Mouse (Mus musculus): ENCODE data around the gene Osbpl3.

Gene Osbpl3

GRCm38 (mm10) chr6:50455829-50456469 is at the start of gene Osbpl3:
TSS of gene Osbpl3 (minus strand) at chr6:50456201.
- peak; percentile 88 to 92 for DNase-seq (ENCODE audit: low spot score in 2 of 2)

- no peak for DNase-seq (ENCODE audit: low spot score in 2 of 2)
These were observed 49.5 kb upstream of the Osbpl3 start for GRCm38 (mm10) chr6:50505531-50505930.

DNA sequence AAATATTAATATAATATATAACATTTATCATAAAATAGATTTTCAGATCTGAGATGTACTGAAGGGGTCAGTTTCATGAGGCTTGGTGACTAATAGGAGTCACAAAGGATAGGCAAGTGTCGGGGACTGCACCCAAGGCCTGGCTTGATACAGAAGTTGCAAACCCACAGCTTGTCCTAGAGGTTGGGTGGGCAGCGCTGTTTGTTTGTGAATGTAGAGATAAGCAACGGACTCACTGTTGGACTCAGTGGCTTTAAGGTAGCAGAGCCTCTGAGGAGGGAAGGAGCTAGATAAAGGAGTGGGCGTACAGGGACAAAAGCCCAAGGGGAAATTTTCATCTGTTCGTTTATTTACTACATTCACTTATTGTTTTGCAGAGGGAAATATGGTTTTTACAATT is 48.7 kb upstream of the Osbpl3 start:
- DNase-seq (ENCODE audit: low spot score in 2 of 2) = no peak

- DNase-seq (ENCODE audit: low spot score in 2 of 2) = no peak
These were observed 47.8 kb upstream of the Osbpl3 start for GRCm38 (mm10) chr6:50503779-50504178.

DNA sequence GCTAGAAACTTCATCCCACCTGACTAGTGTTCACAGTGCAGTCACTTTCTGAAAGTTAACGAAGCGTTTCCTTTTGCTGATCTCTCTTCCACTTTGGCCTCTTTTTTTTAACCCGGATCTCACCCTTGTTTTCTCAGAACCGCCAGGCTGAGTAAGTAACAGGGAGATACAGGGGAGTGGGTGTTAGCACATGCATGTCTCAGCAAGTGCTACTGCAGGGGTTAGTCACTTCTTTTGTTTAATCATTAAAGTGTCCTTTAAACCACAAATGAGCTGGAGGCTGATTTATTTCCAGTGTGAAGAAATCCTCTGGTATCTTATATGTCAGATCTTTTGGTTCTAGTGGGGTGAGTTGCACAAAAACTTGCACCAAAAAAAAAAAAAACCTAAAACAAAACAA is 47.0 kb upstream of the Osbpl3 start:
- DNase-seq (ENCODE audit: low spot score in 2 of 2) = no peak

GRCm38 (mm10) chr6:50498346-50498745 is 42.3 kb upstream of the Osbpl3 start:
- no peak for DNase-seq (ENCODE audit: low spot score in 2 of 2)

- DNase-seq (ENCODE audit: low spot score in 2 of 2) = no peak
These were observed 34.5 kb upstream of the Osbpl3 start for GRCm38 (mm10) chr6:50490519-50490918.

DNA sequence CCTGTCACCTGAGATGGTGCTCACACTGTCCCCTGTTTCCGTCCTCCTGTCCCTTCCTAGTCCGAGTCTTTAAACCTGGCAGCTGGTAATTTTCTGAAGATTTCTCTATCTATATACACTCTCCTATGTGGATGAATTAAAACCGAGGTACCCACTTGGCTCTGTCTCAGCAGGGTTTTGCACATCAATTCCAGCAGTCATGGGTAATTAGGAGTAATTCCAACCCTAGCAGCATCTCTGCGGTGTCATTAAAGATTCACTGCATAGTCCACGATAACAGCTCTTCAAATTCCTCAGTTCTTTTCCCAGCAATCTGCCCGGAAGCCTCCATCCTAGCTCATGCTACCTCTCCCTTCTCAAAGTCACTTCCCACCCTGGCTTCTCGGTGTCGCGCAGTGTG is 33.4 kb upstream of the Osbpl3 start:
- DNase-seq (ENCODE audit: low spot score in 2 of 2) = no peak

- DNase-seq (ENCODE audit: low spot score in 2 of 2) = no peak
These were observed 30.3 kb upstream of the Osbpl3 start for GRCm38 (mm10) chr6:50486035-50486902.

GRCm38 (mm10) chr6:50483426-50483825 is 27.4 kb upstream of the Osbpl3 start:
- DNase-seq (ENCODE audit: low spot score in 2 of 2) = no peak

GRCm38 (mm10) chr6:50481460-50481859 is 25.5 kb upstream of the Osbpl3 start:
- DNase-seq (ENCODE audit: low spot score in 2 of 2) = no peak

- no peak for DNase-seq (ENCODE audit: low spot score in 2 of 2)
These were observed 10.4 kb upstream of the Osbpl3 start for GRCm38 (mm10) chr6:50466451-50466850.

- DNase-seq (ENCODE audit: low spot score in 2 of 2) = no peak
These were observed 8.9 kb upstream of the Osbpl3 start for GRCm38 (mm10) chr6:50464690-50465485.

- no peak for DNase-seq (ENCODE audit: low spot score in 2 of 2)
These were observed 6.0 kb upstream of the Osbpl3 start for GRCm38 (mm10) chr6:50462026-50462425.

GRCm38 (mm10) chr6:50461585-50461984 is 5.6 kb upstream of the Osbpl3 start:
- no peak for DNase-seq (ENCODE audit: low spot score in 2 of 2)

DNA sequence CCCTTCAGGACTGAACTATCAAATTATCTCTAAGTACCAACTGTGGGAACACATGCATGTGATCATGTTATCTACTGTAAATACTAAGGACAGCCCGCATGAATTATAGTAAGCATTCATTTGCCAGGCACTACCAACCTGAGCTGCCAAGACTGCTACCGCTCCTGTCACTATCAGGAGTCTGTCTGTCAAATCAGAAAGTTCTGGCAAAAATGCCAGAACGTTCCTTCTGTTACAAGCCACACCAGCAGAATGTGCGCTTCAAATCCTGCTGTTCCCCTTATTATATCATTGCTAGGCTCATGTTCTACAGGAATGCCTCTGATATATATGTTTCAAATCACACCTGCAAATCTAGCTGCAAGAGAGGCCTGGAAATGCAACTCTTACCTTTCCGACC is 4.6 kb upstream of the Osbpl3 start:
- DNase-seq (ENCODE audit: low spot score in 2 of 2) = no peak

- DNase-seq (ENCODE audit: low spot score in 2 of 2) = no peak
These were observed 4.2 kb upstream of the Osbpl3 start for GRCm38 (mm10) chr6:50460246-50460645.

DNA sequence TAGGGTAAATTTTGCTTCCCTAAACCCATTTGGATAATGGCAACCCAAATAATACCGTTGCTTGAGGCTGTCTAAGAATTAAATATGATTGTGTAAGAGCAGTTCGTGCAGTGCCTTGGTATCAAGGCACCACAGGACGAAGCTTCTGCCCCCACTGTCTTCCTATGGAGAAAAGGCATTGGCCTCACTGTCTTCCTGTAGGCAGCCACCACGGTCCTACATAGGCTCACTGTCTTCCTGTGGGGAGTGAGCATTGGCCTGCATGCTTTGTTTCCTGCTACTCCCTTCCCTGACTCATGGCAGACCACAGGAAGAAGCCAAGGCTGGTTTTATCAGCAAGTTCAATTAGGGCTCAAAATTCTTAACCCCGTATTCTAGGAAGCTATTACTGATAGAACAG is 3.3 kb upstream of the Osbpl3 start:
- DNase-seq (ENCODE audit: low spot score in 2 of 2) = no peak

GRCm38 (mm10) chr6:50457551-50458348 is 1.7 kb upstream of the Osbpl3 start:
- DNase-seq (ENCODE audit: low spot score in 2 of 2) = no peak

DNA sequence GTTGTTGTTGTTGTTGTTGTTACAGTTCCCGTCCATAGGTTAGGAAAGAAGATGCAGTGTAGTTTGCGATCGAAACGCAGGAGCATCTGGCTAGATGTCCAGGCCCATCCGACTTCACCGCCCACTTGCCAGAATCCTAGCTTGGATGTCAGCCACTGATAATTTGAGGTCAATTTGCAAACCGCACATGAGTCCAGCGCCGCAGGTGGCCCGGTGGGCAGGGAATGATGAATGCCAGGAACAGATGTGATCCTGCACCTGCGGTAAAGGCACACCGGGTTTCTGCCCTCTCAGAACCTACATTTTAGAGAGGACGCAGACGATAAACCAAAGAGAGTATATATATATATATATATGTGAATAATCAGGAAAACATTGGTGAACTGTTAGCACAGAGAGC is 705 bp upstream of the Osbpl3 start:
- DNase-seq (ENCODE audit: low spot score in 2 of 2) = no peak

DNA sequence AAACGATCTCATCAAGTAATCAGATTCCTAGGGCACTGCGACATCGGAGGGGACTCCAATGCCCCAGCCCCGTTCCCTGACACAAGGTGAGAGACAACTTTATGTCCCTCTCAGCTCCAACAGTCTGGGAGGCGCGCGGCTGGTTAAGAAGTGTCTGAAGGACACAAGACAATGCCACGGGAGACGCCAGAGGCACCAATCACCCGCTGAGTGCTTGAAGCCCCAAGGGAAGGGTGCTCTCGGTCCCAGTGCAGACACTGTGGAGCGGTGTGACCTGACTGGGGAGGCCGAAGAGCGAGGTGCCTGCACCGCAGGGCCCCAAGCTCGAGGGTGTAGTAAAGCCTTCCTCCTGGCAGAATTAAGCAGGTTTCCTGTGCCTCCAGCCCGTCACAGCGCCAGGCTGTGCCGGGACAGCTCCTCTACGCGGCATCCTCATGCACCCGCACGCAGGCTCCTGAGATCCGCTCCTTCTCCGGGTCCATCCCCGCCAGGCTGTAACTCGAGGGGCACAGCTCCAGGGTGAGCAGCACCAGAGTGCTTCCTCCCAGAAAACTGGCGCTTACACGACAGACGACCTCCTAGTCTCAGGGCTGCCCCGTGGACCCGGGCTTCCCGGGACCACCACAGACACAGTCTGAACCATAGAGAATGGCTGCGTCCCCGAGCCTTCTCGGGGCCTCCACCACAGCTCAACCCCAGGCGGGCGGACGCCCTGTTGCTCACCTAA is 736 bp downstream of the Osbpl3 start:
- peak in 1 of 2 experiments; percentile 18 for DNase-seq (ENCODE audit: low spot score in 2 of 2)
